Mouse (Mus musculus): ENCODE results near the gene Ppm1h. TPM values are rescaled to one million over a fixed set of nuclear protein-coding genes. Genes with fewer than 3 reads are reported as not detected.

Gene Ppm1h
- total and polyA plus RNA-seq, 3 experiments = 1.2 to 1.3 (median 1.3) TPM

- in situ Hi-C loops (cut with MboI; ENCODE audit: low pct_ligation_motif_present, low pct_unique_long_range_greater_than_20kb, low sequenced_read_pairs) (no loop called here), dilution Hi-C loops (cut with MboI; ENCODE audit: extremely low pct_ligation_motif_present, extremely low pct_unique_long_range_greater_than_20kb, low sequenced_read_pairs) (no loop called here)
- no peak for DNase-seq (ENCODE audit: extremely low read depth)
Measured at GRCm38 (mm10) chr10:122728172-122728571, 49.6 kb downstream of the Ppm1h start.

GRCm38 (mm10) chr10:122732146-122732545 lies 53.6 kb downstream of the Ppm1h start:
- TF ChIP-seq EP300 (IDR thresholded peaks at IDR 0.05; ENCODE audit: low read length) (no peak), MXI1 (IDR thresholded peaks at IDR 0.05; ENCODE audit: low read depth, low read length) (no peak), MAZ (IDR thresholded peaks at IDR 0.05; ENCODE audit: low read depth, low read length) (no peak), NRF1 (IDR thresholded peaks at IDR 0.05; ENCODE audit: low read depth, low read length) (no peak)
- peaks cover under 1% of the 10 kb centered on the region for H3K27me3 ChIP-seq (replicated peaks)
- in situ Hi-C loops (cut with MboI; ENCODE audit: low pct_ligation_motif_present, low pct_unique_long_range_greater_than_20kb, low sequenced_read_pairs) = no loop called here
- dilution Hi-C loops (cut with MboI; ENCODE audit: extremely low pct_ligation_motif_present, extremely low pct_unique_long_range_greater_than_20kb, low sequenced_read_pairs) = no loop called here
- H3K27ac ChIP-seq (ENCODE audit: insufficient read depth, low read depth) = no peak overlapping the region
- no peaks in the 10 kb centered on the region for H3K9me3 ChIP-seq (replicated peaks; ENCODE audit: low read length)
- no peak overlapping the region for H3K9ac ChIP-seq (ENCODE audit: insufficient read depth, low read depth)
- H3K4me1 ChIP-seq (ENCODE audit: control insufficient read depth in 1 of 2, insufficient read depth in 2 of 2) = peaks cover 3 to 10% of the 10 kb centered on the region in 2 experiments; a peak in 3 of 4 replicates
- H3K4me3 ChIP-seq (replicated peaks in 1 of 3; ENCODE audit: low read depth in 2 of 3, low read length in 2 of 3, poor library complexity in 1 of 3) = no peak overlapping the region
- no peaks in the 10 kb centered on the region for H3K36me3 ChIP-seq (replicated peaks in 1 of 2; ENCODE audit: control insufficient read depth in 1 of 2, insufficient read depth in 1 of 2, low read length in 1 of 2)
- no peaks in the 10 kb centered on the region for H3K79me2 ChIP-seq (replicated peaks; ENCODE audit: control insufficient read depth, extremely low read depth, insufficient read depth, poor library complexity, severe bottlenecking)
- no peak for DNase-seq (ENCODE audit: extremely low read depth)
- no peak overlapping the region for H3K4me2 ChIP-seq (ENCODE audit: insufficient read depth, low read depth, poor library complexity, severe bottlenecking)

More at GRCm38 (mm10) chr10:122728172-122728571, 49.6 kb downstream of the Ppm1h start:
- Histone ChIP-seq H3K9ac (ENCODE audit: insufficient read depth, low read depth) (no peak overlapping the region), H3K27ac (ENCODE audit: insufficient read depth, low read depth) (no peak overlapping the region), H3K4me1 (ENCODE audit: control insufficient read depth in 1 of 2, insufficient read depth in 2 of 2) (no peaks in the 10 kb centered on the region), H3K36me3 (replicated peaks in 1 of 2; ENCODE audit: control insufficient read depth in 1 of 2, insufficient read depth in 1 of 2, low read length in 1 of 2) (no peaks in the 10 kb centered on the region), H3K27me3 (replicated peaks) (peaks cover 3% of the 10 kb centered on the region), H3K9me3 (replicated peaks; ENCODE audit: low read length) (no peaks in the 10 kb centered on the region), H3K79me2 (replicated peaks; ENCODE audit: control insufficient read depth, extremely low read depth, insufficient read depth, poor library complexity, severe bottlenecking) (no peaks in the 10 kb centered on the region), H3K4me2 (ENCODE audit: insufficient read depth, low read depth, poor library complexity, severe bottlenecking) (no peak overlapping the region), H3K4me3 (replicated peaks in 1 of 3; ENCODE audit: low read depth in 2 of 3, low read length in 2 of 3, poor library complexity in 1 of 3) (no peak overlapping the region)
- TF ChIP-seq MXI1 (IDR thresholded peaks at IDR 0.05; ENCODE audit: low read depth, low read length) (no peak), PAX5 (IDR thresholded peaks at IDR 0.05; ENCODE audit: low read length) (no peak), USF1 (IDR thresholded peaks at IDR 0.05; ENCODE audit: low read depth, low read length) (no peak), HCFC1 (IDR thresholded peaks at IDR 0.05; ENCODE audit: low read depth, low read length) (no peak), BHLHE40 (IDR thresholded peaks at IDR 0.05; ENCODE audit: low read depth, low read length) (no peak), MAZ (IDR thresholded peaks at IDR 0.05; ENCODE audit: low read depth, low read length) (no peak), TCF12 (IDR thresholded peaks at IDR 0.05; ENCODE audit: low read depth, low read length) (no peak), CHD2 (IDR thresholded peaks at IDR 0.05; ENCODE audit: low read length) (no peak), POLR2AphosphoS2 (IDR thresholded peaks at IDR 0.05; ENCODE audit: low read depth, low read length) (no peak), MAX (IDR thresholded peaks at IDR 0.05; ENCODE audit: low read length) (no peak), IRF4 (IDR thresholded peaks at IDR 0.05; ENCODE audit: low read depth, low read length) (no peak), CTCF (conservative IDR thresholded peaks at IDR 0.05 in 1 of 2, IDR thresholded peaks at IDR 0.05 in 1 of 2; ENCODE audit: low read depth in 2 of 2, low read length in 2 of 2) (no peak), EP300 (IDR thresholded peaks at IDR 0.05; ENCODE audit: low read length) (no peak), JUND (conservative IDR thresholded peaks at IDR 0.05; ENCODE audit: low read depth, low read length) (no peak), ELF1 (IDR thresholded peaks at IDR 0.05; ENCODE audit: low read depth, low read length) (no peak), E2F4 (IDR thresholded peaks at IDR 0.05; ENCODE audit: insufficient replicate concordance, low read depth, low read length) (no peak), SMC3 (IDR thresholded peaks at IDR 0.05; ENCODE audit: low read depth, low read length) (no peak), ZKSCAN1 (IDR thresholded peaks at IDR 0.05; ENCODE audit: borderline replicate concordance, low read depth, low read length) (no peak)
